Mouse (Mus musculus) stomach, embryonic 14.5 days (tissue): ENCODE measurements around the gene Syf2. TPM values are rescaled to one million over a fixed set of nuclear protein-coding genes. Genes with fewer than 3 reads are reported as not detected.

Source experiments
- ATAC-seq: fragments of 200-750 bp; cut with Nextera tagmentation; 2 replicates; pipeline ENCODE4 v1.8.0; 2017; ENCODE audit warnings: low read depth, moderate TSS enrichment; ENCODE audit not compliant: insufficient number of reproducible peaks, insufficient read depth, low FRiP score
- H3K27ac ChIP-seq: fragments of 300-500 bp; sonication (generic); 2 replicates; pipeline ENCODE4 v1.5.1; 2014; ENCODE audit warnings: mild to moderate bottlenecking, low read length, moderate library complexity, mixed read lengths
- H3K27me3 ChIP-seq: fragments of 300-500 bp; sonication (generic); 2 replicates; pipeline ENCODE4 v1.6.1; 2014; ENCODE audit warnings: low read length, control low read depth, mixed read lengths; ENCODE audit not compliant: control insufficient read depth, insufficient read depth
- H3K36me3 ChIP-seq: fragments of 300-500 bp; sonication (generic); 2 replicates; pipeline ENCODE4 v1.6.1; 2014; ENCODE audit warnings: mild to moderate bottlenecking, control low read depth, low read length, moderate library complexity, mixed read lengths; ENCODE audit not compliant: control insufficient read depth, insufficient read depth
- H3K4me1 ChIP-seq: fragments of 300-500 bp; sonication (generic); 2 replicates; pipeline ENCODE4 v1.6.1; 2014; ENCODE audit warnings: low read length, control low read depth, mixed read lengths; ENCODE audit not compliant: control insufficient read depth, insufficient read depth
- H3K4me2 ChIP-seq: fragments of 300-500 bp; sonication (generic); replicated peaks from 2 replicates; pipeline ENCODE4 v1.6.1; 2014; ENCODE audit warnings: low read depth, low read length, control low read depth
- H3K4me3 ChIP-seq: fragments of 300-500 bp; sonication (generic); 2 replicates; pipeline ENCODE4 v1.5.1; 2014; ENCODE audit warnings: low read depth, low read length, control low read depth
- H3K9ac ChIP-seq: fragments of 300-500 bp; sonication (generic); replicated peaks from 2 replicates; pipeline ENCODE4 v1.6.1; 2014; ENCODE audit warnings: low read depth, mild to moderate bottlenecking, control low read depth, low read length, moderate library complexity, mixed read lengths
- H3K9me3 ChIP-seq: fragments of 300-500 bp; sonication (generic); 2 replicates; pipeline ENCODE4 v1.6.1; 2016; ENCODE audit warnings: low read depth, low read length, control low read depth; ENCODE audit not compliant: control insufficient read depth
- WGBS: fragments of 180-500 bp; shearing (Covaris S2); extraction: QIAGEN DNeasy Blood & Tissue Kit; methylation state at CpG from one replicate; pipeline ENCODE4 v1.1.7; 2014; 5-methylcytosine and 5-hydroxymethylcytosine counted together
- polyA plus RNA-seq: library from polyadenylated mRNA; unstranded; fragments of >200 nt; fragmentation: Nextera tagmentation; extraction: Ambion mirVana; gene quantifications from 2 replicates; pipeline ENCODE4 v1.2.1, GENCODE M21; 2014

Gene Syf2
- polyA plus RNA-seq, 1 experiment from 2014 or later, result 67.7 TPM

DNA sequence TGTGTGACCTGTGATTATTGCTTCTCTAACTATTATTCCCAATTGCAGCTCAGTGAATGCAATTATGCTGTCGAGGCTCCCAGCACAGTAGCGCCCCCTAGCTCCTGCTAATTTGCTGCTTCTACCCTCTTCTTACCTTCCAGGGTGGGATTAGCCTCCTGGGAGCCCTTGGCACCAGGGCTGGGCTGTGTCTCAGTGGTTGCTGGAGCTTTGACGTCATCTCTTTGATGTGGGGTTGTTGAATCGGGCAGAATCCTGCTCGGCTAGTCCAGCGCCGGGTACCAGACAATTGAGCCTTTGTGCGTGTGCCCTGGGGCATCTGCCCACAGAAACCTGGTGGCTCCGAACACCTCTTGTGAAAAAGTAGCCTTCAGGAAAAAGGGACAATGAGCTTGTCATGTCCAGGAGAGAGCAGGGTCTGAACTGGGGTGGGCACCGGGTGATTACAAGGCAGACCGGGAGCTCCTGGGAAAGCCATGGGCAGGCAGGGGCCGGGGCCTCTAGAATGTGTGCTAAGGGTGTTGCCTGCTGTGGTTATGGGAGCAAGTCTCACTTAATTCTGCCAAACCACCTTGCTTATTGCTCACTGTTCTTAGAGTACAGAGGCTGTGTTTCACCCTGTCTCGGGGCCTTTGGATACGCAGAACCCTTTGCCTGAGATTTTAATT is 44.7 kb downstream of the Syf2 start:
- H3K9me3 ChIP-seq, result no peaks in the 10 kb centered on the region

DNA sequence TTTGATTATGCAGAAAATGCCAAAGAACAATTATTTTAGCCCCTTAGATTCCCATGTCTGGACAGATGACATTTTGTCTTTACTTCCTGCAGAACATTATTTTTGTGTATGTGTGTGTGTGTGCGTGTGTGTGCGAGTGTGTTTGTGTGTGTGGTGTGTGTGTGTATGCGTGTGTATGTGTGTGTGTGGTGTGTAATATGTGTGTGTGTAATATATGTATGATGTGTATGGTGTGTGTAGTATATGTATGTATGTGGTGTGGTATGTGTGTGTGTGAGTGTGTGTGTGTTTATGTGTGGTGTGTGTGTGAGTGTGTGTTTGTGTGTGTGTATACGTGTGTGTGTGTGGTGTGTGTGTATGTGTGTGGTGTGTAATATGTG is 45.2 kb downstream of the Syf2 start:
- Histone ChIP-seq H3K4me1 (0 out of 2 replicates have a peak, but pooled peaks cover 2% of the 10 kb centered on the region), H3K4me3 (no peak overlapping the region), H3K9me3 (no peaks in the 10 kb centered on the region), H3K27ac (peak overlapping the region; percentile 87), H3K4me2 (no peak overlapping the region), H3K9ac (no peak overlapping the region), H3K36me3 (no peaks in the 10 kb centered on the region), H3K27me3 (no peaks in the 10 kb centered on the region)
- WGBS, result 87% methylated on average over 4 of the region's 4 CpGs
- 0 out of 2 replicates have a peak, but pooled peaks have one; percentile 33 for ATAC-seq

More for the DNA sequence above, 44.7 kb downstream of the Syf2 start:
- 35% methylated on average over 14 of the region's 14 CpGs for WGBS
- no peak overlapping the region for H3K4me3 ChIP-seq
- no peaks in the 10 kb centered on the region for H3K36me3 ChIP-seq
- no peak overlapping the region for H3K4me2 ChIP-seq
- 0 out of 2 replicates have a peak, but pooled peaks cover 2% of the 10 kb centered on the region for H3K4me1 ChIP-seq
- no peak overlapping the region for H3K9ac ChIP-seq
- peak overlapping the region; percentile 87 for H3K27ac ChIP-seq
- peak; percentile 88 for ATAC-seq
- no peaks in the 10 kb centered on the region for H3K27me3 ChIP-seq

GRCm38 (mm10) chr4:134978930-134979329 is 48.2 kb downstream of the Syf2 start:
- ATAC-seq, result no peak
- Histone ChIP-seq H3K4me1 (0 out of 2 replicates have a peak, but pooled peaks cover 2% of the 10 kb centered on the region), H3K9ac (no peak overlapping the region), H3K27ac (no peak overlapping the region), H3K36me3 (no peaks in the 10 kb centered on the region), H3K4me2 (no peak overlapping the region), H3K27me3 (no peaks in the 10 kb centered on the region), H3K9me3 (no peaks in the 10 kb centered on the region), H3K4me3 (no peak overlapping the region)
- WGBS, result 64% methylated on average over 8 of the region's 8 CpGs

- H3K27ac ChIP-seq, result no peak overlapping the region
Observed at GRCm38 (mm10) chr4:134981959-134982431, 51.3 kb downstream of the Syf2 start.

DNA sequence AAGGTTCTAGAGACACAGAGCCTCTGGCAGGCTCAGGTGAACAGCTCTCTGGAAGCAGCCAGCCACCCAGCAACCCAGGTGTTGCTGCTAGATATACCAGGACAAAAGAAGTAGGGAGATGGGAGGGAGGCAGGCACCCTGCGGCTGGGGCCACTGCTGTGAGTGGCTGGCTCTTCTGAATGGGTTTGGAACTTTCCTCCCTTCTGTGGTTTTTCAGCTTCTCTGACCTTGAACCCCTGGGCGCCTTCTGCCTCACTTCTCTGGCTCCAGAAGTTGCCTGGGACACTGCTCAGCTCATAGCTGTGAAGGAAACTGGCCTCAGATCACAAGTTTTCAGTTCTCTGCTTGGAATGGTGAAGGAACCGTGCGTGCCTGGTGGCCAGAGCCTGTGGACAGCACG is 52.4 kb downstream of the Syf2 start:
- no peak for ATAC-seq
- no peaks in the 10 kb centered on the region for H3K27me3 ChIP-seq
- no peak overlapping the region for H3K4me2 ChIP-seq
- no peak overlapping the region for H3K27ac ChIP-seq
- no peaks in the 10 kb centered on the region for H3K36me3 ChIP-seq
- no peaks in the 10 kb centered on the region for H3K4me1 ChIP-seq
- 65% methylated on average over 5 of the region's 5 CpGs for WGBS
- H3K9ac ChIP-seq, result no peak overlapping the region
- no peak overlapping the region for H3K4me3 ChIP-seq
- H3K9me3 ChIP-seq, result no peaks in the 10 kb centered on the region

More at GRCm38 (mm10) chr4:134981959-134982431, 51.3 kb downstream of the Syf2 start:
- peak; percentile 85 for ATAC-seq
- no peaks in the 10 kb centered on the region for H3K9me3 ChIP-seq
- H3K36me3 ChIP-seq, result no peaks in the 10 kb centered on the region
- no peak overlapping the region for H3K4me3 ChIP-seq
- 52% methylated on average over 7 of the region's 7 CpGs for WGBS
- no peaks in the 10 kb centered on the region for H3K4me1 ChIP-seq
- H3K4me2 ChIP-seq, result no peak overlapping the region
- H3K9ac ChIP-seq, result no peak overlapping the region
- no peaks in the 10 kb centered on the region for H3K27me3 ChIP-seq

- Histone ChIP-seq H3K27me3 (no peaks in the 10 kb centered on the region), H3K4me1 (no peaks in the 10 kb centered on the region), H3K27ac (no peak overlapping the region), H3K9ac (no peak overlapping the region), H3K4me2 (no peak overlapping the region), H3K36me3 (no peaks in the 10 kb centered on the region), H3K9me3 (no peaks in the 10 kb centered on the region), H3K4me3 (no peak overlapping the region)
- WGBS, result 76% methylated on average over 3 of the region's 3 CpGs
- ATAC-seq, result no peak
Observed at GRCm38 (mm10) chr4:134984555-134984954, 53.9 kb downstream of the Syf2 start.

DNA sequence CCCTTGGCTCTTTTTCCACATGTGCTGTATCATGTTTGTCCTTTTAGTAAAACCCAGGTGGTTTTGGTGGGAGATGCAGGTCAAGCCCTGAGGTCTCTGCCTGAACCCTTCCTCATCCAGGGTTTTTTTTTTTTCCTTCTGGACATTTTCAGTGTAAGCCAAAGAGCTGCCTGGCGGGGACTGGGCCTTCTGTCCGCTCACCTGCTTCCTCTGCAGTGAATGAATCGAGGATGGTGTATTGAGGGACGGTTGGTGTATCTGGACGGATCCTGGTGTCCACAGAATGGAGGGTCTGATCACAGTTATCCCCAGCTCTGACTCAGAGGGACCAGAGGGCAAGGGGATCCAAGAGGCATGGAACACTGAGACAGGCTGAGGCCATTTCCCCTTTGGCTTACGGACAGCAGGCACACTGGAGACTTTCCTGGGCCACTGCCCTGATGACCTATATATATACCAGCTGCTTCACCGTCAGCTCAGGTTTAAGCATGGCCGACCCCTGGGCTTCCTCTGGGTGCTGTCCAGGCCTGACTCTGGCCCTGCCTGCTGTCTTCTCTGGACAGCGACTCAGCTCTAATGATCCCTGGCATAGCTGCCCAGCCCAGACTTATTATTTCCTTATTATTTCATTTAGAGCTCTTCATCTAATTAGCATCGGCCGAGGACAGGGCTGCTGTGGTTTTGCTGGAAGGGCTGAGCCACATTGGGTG is 55.1 kb downstream of the Syf2 start:
- ATAC-seq, result no peak
- Histone ChIP-seq H3K36me3 (no peaks in the 10 kb centered on the region), H3K27ac (no peak overlapping the region), H3K4me1 (no peaks in the 10 kb centered on the region), H3K4me2 (no peak overlapping the region), H3K9ac (no peak overlapping the region), H3K9me3 (no peaks in the 10 kb centered on the region), H3K4me3 (no peak overlapping the region), H3K27me3 (no peaks in the 10 kb centered on the region)
- 79% methylated on average over 11 of the region's 11 CpGs for WGBS

DNA sequence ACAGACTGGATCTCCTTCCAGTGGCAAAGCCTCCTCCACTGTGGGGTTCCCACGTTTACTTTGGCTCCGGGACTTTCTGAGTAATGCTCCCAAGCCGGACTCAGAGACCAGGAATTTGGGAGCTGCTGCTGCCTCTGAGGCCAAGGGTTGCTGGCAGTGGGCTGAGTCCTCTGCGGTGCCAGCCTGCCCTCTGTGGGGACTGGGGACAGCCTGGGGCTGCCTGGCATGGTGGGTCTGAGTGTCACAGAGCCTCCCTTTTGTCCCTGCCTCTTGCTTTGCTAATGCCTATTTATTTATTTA is 55.6 kb downstream of the Syf2 start:
- no peaks in the 10 kb centered on the region for H3K36me3 ChIP-seq
- no peaks in the 10 kb centered on the region for H3K27me3 ChIP-seq
- no peaks in the 10 kb centered on the region for H3K9me3 ChIP-seq
- no peak overlapping the region for H3K9ac ChIP-seq
- WGBS, result 56% methylated on average over 4 of the region's 4 CpGs
- ATAC-seq, result no peak
- H3K4me1 ChIP-seq, result no peaks in the 10 kb centered on the region
- no peak overlapping the region for H3K4me2 ChIP-seq
- no peak overlapping the region for H3K27ac ChIP-seq
- H3K4me3 ChIP-seq, result no peak overlapping the region
